Mouse (Mus musculus): ENCODE measurements around the gene G6pc. TPM values are rescaled to one million over a fixed set of nuclear protein-coding genes. Genes with fewer than 3 reads are reported as not detected.
"Not testable (repeated sequence)": the region's sequence is repeated elsewhere in the genome, so short reads cannot be mapped to it uniquely, and the experiment has no call there.

The G6pc gene
- polyA plus RNA-seq, 2 experiments: not detected

GRCm38 (mm10) chr11:101364531-101364931, 2.8 kb upstream of the G6pc start:
- Histone ChIP-seq H3K4me2 (replicated peaks; ENCODE audit: low read depth, low read length, severe bottlenecking) (no peak overlapping the region), H3K36me3 (ENCODE audit: control insufficient read depth, insufficient read depth, low read length) (no peaks in the 10 kb centered on the region)
- no peak for TF ChIP-seq POLR2A (IDR thresholded peaks at IDR 0.05; ENCODE audit: borderline replicate concordance, extremely low read depth, insufficient read depth, insufficient read length)

DNA sequence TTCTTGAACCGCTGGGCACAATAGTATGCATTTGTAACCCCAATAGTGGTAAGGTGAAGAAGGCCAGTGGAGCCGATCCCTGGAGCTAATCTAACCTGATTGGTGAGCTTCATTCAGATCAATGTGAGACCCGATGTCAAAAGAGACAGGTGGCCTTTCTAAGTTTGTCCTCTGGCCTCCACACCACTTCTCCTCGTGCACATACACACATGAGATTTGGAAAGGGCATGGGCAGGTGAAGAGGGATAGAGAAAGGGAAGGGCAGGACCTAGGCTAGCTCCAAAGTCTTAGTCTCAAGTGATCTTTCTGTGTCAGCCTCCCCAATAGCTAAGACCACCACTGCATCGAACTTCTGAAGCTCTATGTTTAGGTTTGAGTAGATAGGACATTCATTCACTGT, 2.8 kb downstream of the G6pc start:
- Histone ChIP-seq H3K27me3 (ENCODE audit: control insufficient read depth, insufficient read depth, low read length) (no peaks in the 10 kb centered on the region), H3K36me3 (ENCODE audit: control insufficient read depth, insufficient read depth, low read length) (no peaks in the 10 kb centered on the region), H3K4me2 (replicated peaks; ENCODE audit: low read depth, low read length, severe bottlenecking) (no peak overlapping the region), H3K9me3 (ENCODE audit: control insufficient read depth, low read length) (no peaks in the 10 kb centered on the region), H3K4me1 (ENCODE audit: control insufficient read depth, insufficient read depth, low read length) (no peaks in the 10 kb centered on the region), H3K4me3 (replicated peaks; ENCODE audit: low read length) (no peak overlapping the region), H3K9ac (ENCODE audit: low read depth, low read length, severe bottlenecking) (no peak overlapping the region), H3K27ac (replicated peaks; ENCODE audit: low read depth, low read length) (no peak overlapping the region)
- 75% methylated on average over 5 of the region's 5 CpGs for WGBS
- ATAC-seq (ENCODE audit: low FRiP score, low read depth) (no peak), DNase-seq (ENCODE audit: low spot score) (no peak)
- TF ChIP-seq POLR2A (IDR thresholded peaks at IDR 0.05; ENCODE audit: borderline replicate concordance, extremely low read depth, insufficient read depth, insufficient read length): no peak

More at GRCm38 (mm10) chr11:101364531-101364931, 2.8 kb upstream of the G6pc start:
- WGBS: 64% methylated on average over 5 of the region's 5 CpGs
- no peak for ATAC-seq (ENCODE audit: low FRiP score, low read depth)
- DNase-seq (ENCODE audit: low spot score): no peak
- Histone ChIP-seq H3K27me3 (ENCODE audit: control insufficient read depth, insufficient read depth, low read length) (no peaks in the 10 kb centered on the region), H3K9ac (ENCODE audit: low read depth, low read length, severe bottlenecking) (no peak overlapping the region), H3K9me3 (ENCODE audit: control insufficient read depth, low read length) (no peaks in the 10 kb centered on the region), H3K27ac (replicated peaks; ENCODE audit: low read depth, low read length) (no peak overlapping the region), H3K4me3 (replicated peaks; ENCODE audit: low read length) (no peak overlapping the region), H3K4me1 (ENCODE audit: control insufficient read depth, insufficient read depth, low read length) (no peaks in the 10 kb centered on the region)

DNA sequence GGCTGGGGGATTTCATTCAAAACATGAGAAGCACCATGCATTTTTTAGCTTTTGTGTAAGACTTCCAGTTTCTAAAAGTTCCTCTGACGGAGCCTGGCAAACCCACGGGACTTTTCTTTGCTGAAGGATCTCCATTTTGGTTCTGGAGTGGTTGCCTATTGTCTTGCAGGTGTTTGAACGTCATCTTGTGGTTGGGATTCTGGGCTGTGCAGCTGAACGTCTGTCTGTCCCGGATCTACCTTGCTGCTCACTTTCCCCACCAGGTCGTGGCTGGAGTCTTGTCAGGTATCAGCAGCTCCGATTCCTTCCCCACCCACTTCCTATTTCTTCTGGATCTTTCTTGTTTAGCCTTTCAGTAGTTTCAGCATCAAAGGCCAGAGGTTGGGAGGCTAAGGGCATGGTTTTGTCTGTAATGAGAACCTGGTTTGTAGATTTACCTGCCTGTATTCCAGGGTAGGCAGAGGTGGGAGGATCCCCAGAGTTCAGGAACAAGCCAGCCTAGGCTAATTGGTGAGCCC, 7.1 kb downstream of the G6pc start:
- Histone ChIP-seq H3K9me3 (ENCODE audit: control insufficient read depth, low read length) (no peaks in the 10 kb centered on the region), H3K4me2 (replicated peaks; ENCODE audit: low read depth, low read length, severe bottlenecking) (no peak overlapping the region), H3K36me3 (ENCODE audit: control insufficient read depth, insufficient read depth, low read length) (no peaks in the 10 kb centered on the region), H3K4me1 (ENCODE audit: control insufficient read depth, insufficient read depth, low read length) (no peaks in the 10 kb centered on the region), H3K27ac (replicated peaks; ENCODE audit: low read depth, low read length) (no peak overlapping the region), H3K27me3 (ENCODE audit: control insufficient read depth, insufficient read depth, low read length) (no peaks in the 10 kb centered on the region), H3K9ac (ENCODE audit: low read depth, low read length, severe bottlenecking) (no peak overlapping the region), H3K4me3 (replicated peaks; ENCODE audit: low read length) (no peak overlapping the region)
- no peak for ATAC-seq (ENCODE audit: low FRiP score, low read depth)
- no peak for TF ChIP-seq POLR2A (IDR thresholded peaks at IDR 0.05; ENCODE audit: borderline replicate concordance, extremely low read depth, insufficient read depth, insufficient read length)
- DNase-seq (ENCODE audit: low spot score): no peak
- 61% methylated on average over 7 of the region's 7 CpGs for WGBS

- not testable (repeated sequence) for H3K9me3 ChIP-seq (ENCODE audit: control insufficient read depth, low read length); ATAC-seq (ENCODE audit: low FRiP score, low read depth); H3K27ac ChIP-seq (replicated peaks; ENCODE audit: low read depth, low read length); DNase-seq (ENCODE audit: low spot score); H3K36me3 ChIP-seq (ENCODE audit: control insufficient read depth, insufficient read depth, low read length); H3K27me3 ChIP-seq (ENCODE audit: control insufficient read depth, insufficient read depth, low read length); H3K9ac ChIP-seq (ENCODE audit: low read depth, low read length, severe bottlenecking); H3K4me2 ChIP-seq (replicated peaks; ENCODE audit: low read depth, low read length, severe bottlenecking); H3K4me3 ChIP-seq (replicated peaks; ENCODE audit: low read length); H3K4me1 ChIP-seq (ENCODE audit: control insufficient read depth, insufficient read depth, low read length)
- 92% methylated on average over 8 of the region's 8 CpGs for WGBS
Observed at GRCm38 (mm10) chr11:101378196-101378595, 10.8 kb downstream of the G6pc start.

DNA sequence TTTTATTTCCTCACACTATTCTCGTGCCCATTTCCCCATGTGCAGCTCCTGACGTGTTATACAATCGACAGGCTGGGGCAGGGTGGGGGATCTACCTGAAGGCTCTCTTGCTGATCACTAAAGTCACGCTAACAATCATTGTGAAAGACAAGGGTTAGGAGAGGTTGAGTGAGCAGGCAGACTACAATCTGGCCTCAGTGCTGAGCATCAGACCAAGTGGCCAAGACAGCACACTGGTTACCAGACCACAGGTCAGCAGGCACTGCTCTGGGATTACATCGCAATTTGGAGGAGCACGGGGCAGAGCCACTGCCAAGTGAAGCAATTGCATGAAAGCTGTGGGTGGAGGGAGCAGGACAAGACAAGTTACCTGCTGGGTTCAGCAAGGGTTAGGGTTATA, 11.6 kb downstream of the G6pc start:
- DNase-seq (ENCODE audit: low spot score) (no peak), ATAC-seq (ENCODE audit: low FRiP score, low read depth) (no peak)
- H3K9ac ChIP-seq (ENCODE audit: low read depth, low read length, severe bottlenecking): no peak overlapping the region
- H3K4me2 ChIP-seq (replicated peaks; ENCODE audit: low read depth, low read length, severe bottlenecking): no peak overlapping the region
- H3K9me3 ChIP-seq (ENCODE audit: control insufficient read depth, low read length): no peaks in the 10 kb centered on the region
- H3K4me1 ChIP-seq (ENCODE audit: control insufficient read depth, insufficient read depth, low read length): no peaks in the 10 kb centered on the region
- H3K27me3 ChIP-seq (ENCODE audit: control insufficient read depth, insufficient read depth, low read length): no peaks in the 10 kb centered on the region
- H3K4me3 ChIP-seq (replicated peaks; ENCODE audit: low read length): no peak overlapping the region
- no peak for TF ChIP-seq POLR2A (IDR thresholded peaks at IDR 0.05; ENCODE audit: borderline replicate concordance, extremely low read depth, insufficient read depth, insufficient read length)
- no peaks in the 10 kb centered on the region for H3K36me3 ChIP-seq (ENCODE audit: control insufficient read depth, insufficient read depth, low read length)
- WGBS: 75% methylated on average over 6 of the region's 6 CpGs
- no peak overlapping the region for H3K27ac ChIP-seq (replicated peaks; ENCODE audit: low read depth, low read length)

GRCm38 (mm10) chr11:101381817-101382216, 14.5 kb downstream of the G6pc start:
- no peaks in the 10 kb centered on the region for H3K27me3 ChIP-seq (ENCODE audit: control insufficient read depth, insufficient read depth, low read length)
- no peak for TF ChIP-seq POLR2A (IDR thresholded peaks at IDR 0.05; ENCODE audit: borderline replicate concordance, extremely low read depth, insufficient read depth, insufficient read length)

More at GRCm38 (mm10) chr11:101381817-101382216, 14.5 kb downstream of the G6pc start:
- H3K9me3 ChIP-seq (ENCODE audit: control insufficient read depth, low read length): no peaks in the 10 kb centered on the region
- no peaks in the 10 kb centered on the region for H3K36me3 ChIP-seq (ENCODE audit: control insufficient read depth, insufficient read depth, low read length)
- DNase-seq (ENCODE audit: low spot score): no peak
- WGBS: 17% methylated on average over 4 of the region's 4 CpGs
- H3K4me3 ChIP-seq (replicated peaks; ENCODE audit: low read length): no peak overlapping the region
- no peak overlapping the region for H3K27ac ChIP-seq (replicated peaks; ENCODE audit: low read depth, low read length)
- no peaks in the 10 kb centered on the region for H3K4me1 ChIP-seq (ENCODE audit: control insufficient read depth, insufficient read depth, low read length)
- H3K4me2 ChIP-seq (replicated peaks; ENCODE audit: low read depth, low read length, severe bottlenecking): no peak overlapping the region
- ATAC-seq (ENCODE audit: low FRiP score, low read depth): no peak
- no peak overlapping the region for H3K9ac ChIP-seq (ENCODE audit: low read depth, low read length, severe bottlenecking)
